In genomic region chr5:115475337-115476106, GRCm38 (mm10) we compare ENCODE assay signal across 8 mouse cellular contexts. TPM values are rescaled to one million over a fixed set of nuclear protein-coding genes. Genes with fewer than 3 reads are reported as not detected.
DNase-seq lines count a peak whose midpoint lies in the region; ATAC-seq and TF ChIP-seq lines count a peak whose summit lies in the region.

No protein-coding gene starts in this region.

- DNase-seq in heart, adult 2 months: peak in 1 of 2 experiments; percentile 40
- DNase-seq in heart, postnatal 36 days: no peak
- peak; percentile 44 for DNase-seq in cerebellum, adult 11 months
- peak; percentile 86 for DNase-seq in forebrain, embryonic 14.5 days (ENCODE audit: low spot score)
- DNase-seq in urinary bladder, postnatal 4 days (ENCODE audit: low spot score in 2 of 2): no peak

- no peak overlapping the region for H3K27ac ChIP-seq in heart, adult 2 months
- H3K27ac ChIP-seq in forebrain, embryonic 14.5 days (ENCODE audit: low read depth, low read length): 0 out of 2 replicates have a peak overlapping the region, but pooled peaks have one; percentile 14
- no peak overlapping the region for H3K27ac ChIP-seq in intestine, embryonic 16.5 days (ENCODE audit: low read length)
- no peak overlapping the region for H3K27ac ChIP-seq in liver, embryonic 12.5 days
- H3K27ac ChIP-seq in neural tube, embryonic 12.5 days: no peak overlapping the region

- H3K27me3 ChIP-seq in heart, adult 2 months (ENCODE audit: control insufficient read depth, insufficient read depth, low read length): no peaks in the 10 kb centered on the region
- H3K27me3 ChIP-seq in forebrain, embryonic 14.5 days (replicated peaks; ENCODE audit: control insufficient read depth, insufficient read depth, low read length): no peaks in the 10 kb centered on the region
- no peaks in the 10 kb centered on the region for H3K27me3 ChIP-seq in intestine, embryonic 16.5 days (replicated peaks; ENCODE audit: control insufficient read depth, insufficient read depth, low read length)
- H3K27me3 ChIP-seq in liver, embryonic 12.5 days (replicated peaks): peaks cover 18% of the 10 kb centered on the region
- H3K27me3 ChIP-seq in neural tube, embryonic 12.5 days (replicated peaks): peaks cover 12% of the 10 kb centered on the region; the same call in 1 of the 2 replicates

- WGBS in heart, adult 2 months: 19% methylated on average over 22 of the region's 22 CpGs
- WGBS in forebrain, embryonic 14.5 days: 7% methylated on average over 22 of the region's 22 CpGs
- 18% methylated on average over 22 of the region's 22 CpGs for WGBS in intestine, embryonic 16.5 days
- 15% methylated on average over 22 of the region's 22 CpGs for WGBS in liver, embryonic 12.5 days (ENCODE audit: insufficient replicate concordance)
- WGBS in neural tube, embryonic 12.5 days: 18% methylated on average over 22 of the region's 22 CpGs

- TF ChIP-seq CTCF in heart, adult 2 months (IDR thresholded peaks at IDR 0.05): no peak

- peak overlapping the region; percentile 60 for H3K9ac ChIP-seq in heart, adult 2 months (ENCODE audit: low read depth, low read length)
- H3K9ac ChIP-seq in forebrain, embryonic 14.5 days (ENCODE audit: low read length): peak overlapping the region; percentile 59
- peak overlapping the region; percentile 57 for H3K9ac ChIP-seq in intestine, embryonic 16.5 days (ENCODE audit: low read depth, low read length)
- H3K9ac ChIP-seq in liver, embryonic 12.5 days: peak overlapping the region; percentile 50
- peak overlapping the region; percentile 40; the same call in 1 of the 2 replicates for H3K9ac ChIP-seq in neural tube, embryonic 12.5 days

- H3K4me1 ChIP-seq in heart, adult 2 months (ENCODE audit: control insufficient read depth, insufficient read depth, low read length): peaks cover 2% of the 10 kb centered on the region; the same call in 1 of the 2 replicates
- H3K4me1 ChIP-seq in forebrain, embryonic 14.5 days (ENCODE audit: control insufficient read depth, insufficient read depth, low read length): peaks cover 4% of the 10 kb centered on the region; the same call in 1 of the 2 replicates
- H3K4me1 ChIP-seq in intestine, embryonic 16.5 days (ENCODE audit: control insufficient read depth, insufficient read depth, low read length): peaks cover 4% of the 10 kb centered on the region; the same call in 1 of the 2 replicates
- H3K4me1 ChIP-seq in liver, embryonic 12.5 days: peaks cover 40% of the 10 kb centered on the region
- H3K4me1 ChIP-seq in neural tube, embryonic 12.5 days: peaks cover 12% of the 10 kb centered on the region

- TF ChIP-seq EP300 in heart, adult 2 months (IDR thresholded peaks at IDR 0.05; ENCODE audit: insufficient read depth, low read depth, low read length): no peak

- intact Hi-C loops in heart, adult 2 months (cut with DNase I): no loop called here
- intact Hi-C loops in heart, postnatal 36 days (cut with DNase I): no loop called here

- H3K4me3 ChIP-seq in heart, adult 2 months: peak overlapping the region; percentile 33; the same call in 1 of the 2 replicates
- H3K4me3 ChIP-seq in forebrain, embryonic 14.5 days (ENCODE audit: low read depth, low read length): peak overlapping the region; percentile 35
- H3K4me3 ChIP-seq in intestine, embryonic 16.5 days (ENCODE audit: low read length): peak overlapping the region; percentile 34
- peak overlapping the region; percentile 34 for H3K4me3 ChIP-seq in liver, embryonic 12.5 days
- peak overlapping the region; percentile 27 for H3K4me3 ChIP-seq in neural tube, embryonic 12.5 days

- ATAC-seq in forebrain, embryonic 14.5 days: peak; percentile 78
- peak; percentile 78 for ATAC-seq in intestine, embryonic 16.5 days
- ATAC-seq in liver, embryonic 12.5 days: peak; percentile 70
- peak; percentile 61 for ATAC-seq in neural tube, embryonic 12.5 days (ENCODE audit: low FRiP score, low read depth)

- peak overlapping the region; percentile 52 for H3K4me2 ChIP-seq in forebrain, embryonic 14.5 days (ENCODE audit: low read length)
- peak overlapping the region; percentile 49 for H3K4me2 ChIP-seq in intestine, embryonic 16.5 days (ENCODE audit: low read depth, low read length)
- peak overlapping the region; percentile 62 for H3K4me2 ChIP-seq in liver, embryonic 12.5 days
- peak overlapping the region; percentile 59 for H3K4me2 ChIP-seq in neural tube, embryonic 12.5 days (replicated peaks)

- no peaks in the 10 kb centered on the region for H3K36me3 ChIP-seq in heart, adult 2 months (ENCODE audit: control insufficient read depth, insufficient read depth, low read length)
- H3K36me3 ChIP-seq in forebrain, embryonic 14.5 days (ENCODE audit: control insufficient read depth, insufficient read depth, low read length): peaks cover 7% of the 10 kb centered on the region
- H3K36me3 ChIP-seq in intestine, embryonic 16.5 days (ENCODE audit: control insufficient read depth, insufficient read depth, low read length): no peaks in the 10 kb centered on the region
- peaks cover 7% of the 10 kb centered on the region for H3K36me3 ChIP-seq in liver, embryonic 12.5 days
- peaks cover 8% of the 10 kb centered on the region; the same call in 1 of the 2 replicates for H3K36me3 ChIP-seq in neural tube, embryonic 12.5 days

- peak; percentile 44; the same call in 1 of the 2 replicates for TF ChIP-seq POLR2A in heart, adult 2 months (IDR thresholded peaks at IDR 0.05; ENCODE audit: insufficient read depth, low read depth, low read length)

- no peaks in the 10 kb centered on the region for H3K79me2 ChIP-seq in heart, adult 2 months (replicated peaks; ENCODE audit: control insufficient read depth, insufficient read depth, low read length)

- no peaks in the 10 kb centered on the region for H3K9me3 ChIP-seq in forebrain, embryonic 14.5 days (replicated peaks; ENCODE audit: control insufficient read depth, low read length)
- H3K9me3 ChIP-seq in intestine, embryonic 16.5 days (ENCODE audit: control insufficient read depth, low read length): no peaks in the 10 kb centered on the region
- no peaks in the 10 kb centered on the region for H3K9me3 ChIP-seq in liver, embryonic 12.5 days (replicated peaks)
- H3K9me3 ChIP-seq in neural tube, embryonic 12.5 days: no peaks in the 10 kb centered on the region

RNA-seq across cellular contexts. Expression of gene Sirt4, which starts 9.0 kb away (rescaled TPM):
- 10 to 100 TPM; 15.3 to 18.8 TPM for total RNA-seq in heart, adult 2 months (2021)
- polyA plus RNA-seq in heart, adult 2 months (2012; rRNA removed): 25.1 and 31.3 TPM in 2 replicates
- 10 to 100 TPM; 17.9 to 18.1 TPM for total RNA-seq in heart, postnatal 36 days (2021)
- polyA plus RNA-seq in forebrain, embryonic 14.5 days (2014; fragmentation: Nextera tagmentation; extraction: Ambion mirVana): 19.5 and 24.3 TPM in 2 replicates
- polyA plus RNA-seq in intestine, embryonic 16.5 days (2015; fragmentation: Nextera tagmentation; extraction: Ambion mirVana): 20.4 and 23.1 TPM in 2 replicates
- polyA plus RNA-seq in liver, embryonic 12.5 days (2016; fragmentation: Nextera tagmentation; extraction: Ambion mirVana): 6.3 and 7.5 TPM in 2 replicates
- 23.8 and 24.9 TPM in 2 replicates for polyA plus RNA-seq in neural tube, embryonic 12.5 days (2016; fragmentation: Nextera tagmentation; extraction: Ambion mirVana)

RNA-seq across cellular contexts. Expression of gene Pla2g1b, which starts 9.5 kb away (rescaled TPM):
- total RNA-seq in heart, adult 2 months (2021): not detected
- polyA plus RNA-seq in heart, adult 2 months (2012; rRNA removed): not detected in 2 replicates
- total RNA-seq in heart, postnatal 36 days (2021): not detected
- polyA plus RNA-seq in forebrain, embryonic 14.5 days (2014; fragmentation: Nextera tagmentation; extraction: Ambion mirVana): not detected in 2 replicates
- 1.2 and 1.3 TPM in 2 replicates for polyA plus RNA-seq in intestine, embryonic 16.5 days (2015; fragmentation: Nextera tagmentation; extraction: Ambion mirVana)
- polyA plus RNA-seq in liver, embryonic 12.5 days (2016; fragmentation: Nextera tagmentation; extraction: Ambion mirVana): 0.42 and 0.69 TPM in 2 replicates
- polyA plus RNA-seq in neural tube, embryonic 12.5 days (2016; fragmentation: Nextera tagmentation; extraction: Ambion mirVana): not detected in 2 replicates

RNA-seq across cellular contexts. Expression of gene Pxn, which starts 31.0 kb away (rescaled TPM):
- total RNA-seq in heart, adult 2 months (2021): 10 to 100 TPM; 35.9 to 37.1 TPM
- polyA plus RNA-seq in heart, adult 2 months (2012; rRNA removed): 51.9 and 56.5 TPM in 2 replicates
- 10 to 100 TPM; 36.2 to 37.9 TPM for total RNA-seq in heart, postnatal 36 days (2021)
- 7.5 and 9.8 TPM in 2 replicates for polyA plus RNA-seq in forebrain, embryonic 14.5 days (2014; fragmentation: Nextera tagmentation; extraction: Ambion mirVana)
- polyA plus RNA-seq in intestine, embryonic 16.5 days (2015; fragmentation: Nextera tagmentation; extraction: Ambion mirVana): 71.9 and 88.2 TPM in 2 replicates
- 17.4 and 20.1 TPM in 2 replicates for polyA plus RNA-seq in liver, embryonic 12.5 days (2016; fragmentation: Nextera tagmentation; extraction: Ambion mirVana)
- polyA plus RNA-seq in neural tube, embryonic 12.5 days (2016; fragmentation: Nextera tagmentation; extraction: Ambion mirVana): 29.4 and 33.5 TPM in 2 replicates

RNA-seq across cellular contexts. Expression of gene Msi1, which starts 46.1 kb away (rescaled TPM):
- under 1 TPM; 0.55 to 0.99 TPM for total RNA-seq in heart, adult 2 months (2021)
- polyA plus RNA-seq in heart, adult 2 months (2012; rRNA removed): 0.61 and 0.64 TPM in 2 replicates
- total RNA-seq in heart, postnatal 36 days (2021): 1 to 10 TPM in 1 of 2 experiments, under 1 TPM in 1; 0.92 to 1.2 TPM
- polyA plus RNA-seq in forebrain, embryonic 14.5 days (2014; fragmentation: Nextera tagmentation; extraction: Ambion mirVana): 63.3 and 69.4 TPM in 2 replicates
- 3.0 and 4.5 TPM in 2 replicates for polyA plus RNA-seq in intestine, embryonic 16.5 days (2015; fragmentation: Nextera tagmentation; extraction: Ambion mirVana)
- 2.5 and 2.7 TPM in 2 replicates for polyA plus RNA-seq in liver, embryonic 12.5 days (2016; fragmentation: Nextera tagmentation; extraction: Ambion mirVana)
- polyA plus RNA-seq in neural tube, embryonic 12.5 days (2016; fragmentation: Nextera tagmentation; extraction: Ambion mirVana): 122 and 129 TPM in 2 replicates

Comparison
In these comparisons a context has a peak if more than half of its experiments do, and no peak if none do; other contexts are left out.
1. DNase-seq: peak in cerebellum, adult 11 months (single experiment) and forebrain, embryonic 14.5 days (single experiment); none in heart, postnatal 36 days (0 of 2) and urinary bladder, postnatal 4 days (0 of 2).
2. Peak in every context shown above with its lines, with median percentiles within 50 percentile points of each other: H3K4me3 ChIP-seq, H3K9ac ChIP-seq, ATAC-seq and H3K4me2 ChIP-seq.